Mouse (Mus musculus): ENCODE results near the gene Coasy. TPM values are rescaled to one million over a fixed set of nuclear protein-coding genes. Genes with fewer than 3 reads are reported as not detected.
"Not testable (repeated sequence)": the region's sequence is repeated elsewhere in the genome, so short reads cannot be mapped to it uniquely, and the experiment has no call there.

Gene Coasy
- polyA plus RNA-seq, 1 experiment from 2014 or later, result 54.9 TPM

DNA sequence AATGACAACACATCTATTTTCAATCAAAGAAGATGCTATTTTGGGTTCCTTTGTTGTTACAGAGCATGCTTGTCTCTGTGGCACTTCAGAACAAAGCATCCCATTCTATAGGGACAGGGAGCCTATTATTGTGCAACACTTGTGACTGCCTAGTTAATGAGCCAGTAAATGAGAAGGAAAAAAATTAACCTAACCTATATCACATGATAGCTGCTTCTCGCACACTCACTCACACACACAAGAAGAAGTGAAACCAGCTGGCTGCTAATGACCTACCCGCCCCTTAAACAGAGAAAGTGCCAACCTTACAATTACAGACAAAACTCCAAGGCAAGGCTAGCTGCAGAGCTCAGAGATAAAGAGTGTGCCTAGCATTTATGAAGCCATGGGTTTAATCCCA lies 33.2 kb downstream of the Coasy start:
- H3K27ac ChIP-seq (ENCODE audit: low read depth, low read length), result peak overlapping the region; percentile 52; the same call in 1 of the 2 replicates
- H3K36me3 ChIP-seq (ENCODE audit: control insufficient read depth, insufficient read depth, low read length), result peaks cover 9% of the 10 kb centered on the region; the same call in 1 of the 2 replicates
- 0 out of 2 replicates have a peak overlapping the region, but pooled peaks have one; percentile 7 for H3K4me2 ChIP-seq (ENCODE audit: low read length)
- no peak overlapping the region; the same call in 1 of the 2 replicates for H3K9ac ChIP-seq (ENCODE audit: low read length)
- no peaks in the 10 kb centered on the region for H3K9me3 ChIP-seq (replicated peaks; ENCODE audit: control insufficient read depth, low read length)
- 10% methylated on average over 2 of the region's 2 CpGs for WGBS
- ATAC-seq, result no peak
- H3K4me3 ChIP-seq (ENCODE audit: low read depth, low read length), result no peak overlapping the region
- peak; percentile 30 for DNase-seq (ENCODE audit: low spot score)
- peaks cover 18% of the 10 kb centered on the region for H3K4me1 ChIP-seq (ENCODE audit: control insufficient read depth, insufficient read depth, low read length)
- H3K27me3 ChIP-seq (replicated peaks; ENCODE audit: control insufficient read depth, insufficient read depth, low read length), result no peaks in the 10 kb centered on the region

DNA sequence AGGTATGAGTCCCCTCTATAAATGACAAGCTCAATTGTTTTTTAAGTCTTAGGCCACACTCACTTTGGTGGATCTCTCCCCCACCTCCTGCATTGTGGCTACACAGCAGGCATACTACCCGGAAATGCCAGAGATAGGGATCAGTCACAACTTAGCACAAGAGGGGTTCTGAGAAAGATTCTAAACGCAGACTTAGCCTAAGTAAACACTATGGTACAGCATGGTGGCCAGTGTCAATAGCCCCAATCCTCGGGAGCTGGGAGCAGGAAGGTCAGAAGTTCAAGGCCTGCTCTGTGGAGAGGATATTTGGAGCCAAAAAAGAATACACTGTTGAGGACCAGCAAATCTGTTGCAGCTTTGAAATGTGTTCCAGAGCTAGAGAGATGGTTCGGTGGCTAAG lies 35.7 kb downstream of the Coasy start:
- no peaks in the 10 kb centered on the region for H3K27me3 ChIP-seq (replicated peaks; ENCODE audit: control insufficient read depth, insufficient read depth, low read length)
- H3K36me3 ChIP-seq (ENCODE audit: control insufficient read depth, insufficient read depth, low read length), result peaks cover 17% of the 10 kb centered on the region; the same call in 1 of the 2 replicates
- DNase-seq (ENCODE audit: low spot score) (no peak), ATAC-seq (no peak)
- H3K9ac ChIP-seq (ENCODE audit: low read length), result peak overlapping the region; percentile 96
- no peak overlapping the region for H3K27ac ChIP-seq (ENCODE audit: low read depth, low read length)
- peak overlapping the region; percentile 88 for H3K4me3 ChIP-seq (ENCODE audit: low read depth, low read length)
- H3K9me3 ChIP-seq (replicated peaks; ENCODE audit: control insufficient read depth, low read length), result no peaks in the 10 kb centered on the region
- peaks cover 25% of the 10 kb centered on the region for H3K4me1 ChIP-seq (ENCODE audit: control insufficient read depth, insufficient read depth, low read length)
- H3K4me2 ChIP-seq (ENCODE audit: low read length), result peak overlapping the region; percentile 96
- WGBS, result 64% methylated on average over 4 of the region's 4 CpGs

DNA sequence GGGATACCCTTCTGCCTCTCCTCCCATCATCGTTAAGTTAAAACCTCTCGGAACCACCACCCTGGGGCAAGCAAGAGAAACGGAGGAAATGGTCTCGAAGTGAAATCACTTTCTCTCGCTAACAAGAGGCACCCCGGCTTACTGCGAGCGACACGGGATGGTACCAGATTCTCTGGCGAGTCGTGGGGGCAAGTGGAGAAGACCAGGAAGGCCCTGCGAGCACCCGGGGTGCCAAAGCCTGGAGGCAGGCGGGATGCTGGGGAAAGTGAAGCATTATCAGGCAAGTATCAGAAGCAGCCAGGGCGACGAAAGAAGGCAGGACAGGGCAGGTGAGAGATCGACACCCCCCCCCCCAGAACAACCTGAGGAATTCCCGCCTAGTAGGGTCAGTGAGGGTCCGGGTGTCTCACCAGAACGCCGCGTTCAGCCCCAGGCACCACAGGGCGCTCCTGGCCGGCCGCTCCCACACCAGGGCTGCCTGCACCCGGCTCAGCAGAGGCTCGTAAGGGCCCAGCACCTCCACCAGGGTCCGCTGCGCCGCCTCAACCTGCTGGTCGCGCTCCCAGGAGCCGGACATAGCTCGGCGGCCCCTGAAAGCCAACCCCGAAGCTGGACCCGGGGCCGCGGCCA lies 36.9 kb downstream of the Coasy start:
- ATAC-seq (peak; percentile 76), DNase-seq (ENCODE audit: low spot score) (no peak)
- Histone ChIP-seq H3K4me3 (ENCODE audit: low read depth, low read length) (peak overlapping the region; percentile 88), H3K4me2 (ENCODE audit: low read length) (peak overlapping the region; percentile 96), H3K9ac (ENCODE audit: low read length) (peak overlapping the region; percentile 96), H3K9me3 (replicated peaks; ENCODE audit: control insufficient read depth, low read length) (no peaks in the 10 kb centered on the region), H3K36me3 (ENCODE audit: control insufficient read depth, insufficient read depth, low read length) (peaks cover 25% of the 10 kb centered on the region; the same call in 1 of the 2 replicates), H3K27ac (ENCODE audit: low read depth, low read length) (peak overlapping the region; percentile 85), H3K27me3 (replicated peaks; ENCODE audit: control insufficient read depth, insufficient read depth, low read length) (no peaks in the 10 kb centered on the region), H3K4me1 (ENCODE audit: control insufficient read depth, insufficient read depth, low read length) (peaks cover 25% of the 10 kb centered on the region)
- WGBS, result under 1% methylated on average over 39 of the region's 39 CpGs

DNA sequence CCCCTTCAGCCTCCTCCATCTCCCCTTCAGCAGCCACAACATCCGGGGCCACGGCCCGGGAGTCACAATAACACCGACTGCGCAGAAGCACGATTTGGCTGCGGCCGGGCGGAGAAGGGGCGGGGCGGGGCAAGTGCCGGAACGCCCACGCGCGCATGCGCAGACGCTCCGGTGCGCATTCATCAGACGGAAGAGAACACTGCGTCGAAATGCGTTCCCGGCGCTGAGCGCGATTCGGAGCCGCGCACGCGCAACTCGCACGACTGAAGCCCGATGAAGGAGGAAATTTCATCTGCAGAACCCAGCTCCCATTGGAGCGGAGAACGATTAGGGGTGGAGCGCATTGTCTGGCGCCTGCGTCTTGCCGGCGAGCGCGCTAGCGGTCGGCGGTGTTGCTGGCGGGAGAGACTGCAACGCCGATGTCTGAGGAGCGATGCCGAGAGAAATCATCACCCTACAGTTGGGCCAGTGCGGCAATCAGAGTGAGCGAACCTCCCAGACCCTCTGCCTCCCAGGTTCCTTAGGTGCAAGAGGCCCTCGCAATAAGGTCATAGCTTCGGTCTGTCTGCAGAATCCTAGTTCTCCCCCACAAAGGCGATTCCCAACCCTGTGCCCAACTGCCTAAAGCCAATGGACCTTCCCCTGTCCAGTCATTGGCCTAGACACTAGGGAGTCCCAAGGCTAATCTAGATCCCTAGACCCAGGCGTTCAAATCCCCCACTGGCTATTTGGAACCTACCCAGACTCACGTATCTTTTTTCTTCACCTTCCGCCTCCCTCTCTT lies 37.6 kb downstream of the Coasy start, which contains the start of the genes Retreg3 and Tubg1:
Gene Retreg3, minus strand, starts transcription at position 133 of the 784 bp plus-strand sequence.
Gene Tubg1, plus strand, starts transcription at position 178 of the 784 bp plus-strand sequence.
- peaks cover 25% of the 10 kb centered on the region for H3K4me1 ChIP-seq (ENCODE audit: control insufficient read depth, insufficient read depth, low read length)
- peak within 1 kb of the TSS; percentile 92 for H3K27ac ChIP-seq (ENCODE audit: low read depth, low read length)
- peak within 1 kb of the TSS; percentile 96 for H3K9ac ChIP-seq (ENCODE audit: low read length)
- peak within 1 kb of the TSS; percentile 96 for H3K4me2 ChIP-seq (ENCODE audit: low read length)
- peaks cover 29% of the 10 kb centered on the region; the same call in 1 of the 2 replicates for H3K36me3 ChIP-seq (ENCODE audit: control insufficient read depth, insufficient read depth, low read length)
- ATAC-seq, result peak; percentile 97
- H3K27me3 ChIP-seq (replicated peaks; ENCODE audit: control insufficient read depth, insufficient read depth, low read length), result no peaks in the 10 kb centered on the region
- H3K9me3 ChIP-seq (replicated peaks; ENCODE audit: control insufficient read depth, low read length), result no peaks in the 10 kb centered on the region
- under 1% methylated on average over 61 of the region's 61 CpGs for whole genome bisulfite sequencing
- DNase-seq (ENCODE audit: low spot score), result peak; percentile 100
- peak within 1 kb of the TSS; percentile 88 for H3K4me3 ChIP-seq (ENCODE audit: low read depth, low read length)

DNA sequence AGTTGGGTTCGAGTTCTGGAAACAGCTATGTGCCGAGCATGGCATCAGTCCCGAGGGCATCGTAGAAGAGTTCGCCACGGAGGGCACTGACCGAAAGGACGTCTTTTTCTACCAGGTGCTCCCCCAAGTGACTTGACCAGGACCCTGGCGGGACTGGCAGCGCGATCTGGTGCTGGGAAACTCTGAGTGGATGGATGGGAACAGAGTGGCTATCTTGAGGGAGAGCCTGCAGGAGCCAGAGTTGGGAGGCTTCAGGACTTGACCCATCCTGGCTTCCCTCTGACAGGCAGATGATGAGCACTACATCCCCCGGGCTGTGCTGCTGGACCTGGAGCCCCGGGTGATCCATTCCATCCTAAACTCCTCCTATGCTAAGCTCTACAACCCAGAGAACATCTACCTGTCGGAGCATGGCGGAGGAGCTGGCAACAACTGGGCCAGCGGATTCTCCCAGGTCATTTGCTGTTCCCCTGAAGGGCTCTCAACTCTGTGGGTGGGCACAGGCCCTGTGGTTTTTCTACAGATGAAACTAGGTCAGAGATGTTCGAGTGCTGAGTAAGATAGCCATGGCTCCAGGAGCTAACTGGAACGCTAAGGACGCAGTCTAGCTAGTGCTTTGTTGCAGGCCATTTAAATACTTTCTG lies 38.3 kb downstream of the Coasy start:
- Histone ChIP-seq H3K4me2 (ENCODE audit: low read length) (peak overlapping the region; percentile 85), H3K36me3 (ENCODE audit: control insufficient read depth, insufficient read depth, low read length) (peaks cover 37% of the 10 kb centered on the region), H3K4me3 (ENCODE audit: low read depth, low read length) (peak overlapping the region; percentile 88), H3K4me1 (ENCODE audit: control insufficient read depth, insufficient read depth, low read length) (peaks cover 21% of the 10 kb centered on the region), H3K9me3 (replicated peaks; ENCODE audit: control insufficient read depth, low read length) (no peaks in the 10 kb centered on the region), H3K9ac (ENCODE audit: low read length) (peak overlapping the region; percentile 92), H3K27ac (ENCODE audit: low read depth, low read length) (peak overlapping the region; percentile 92), H3K27me3 (replicated peaks; ENCODE audit: control insufficient read depth, insufficient read depth, low read length) (no peaks in the 10 kb centered on the region)
- WGBS, result 21% methylated on average over 19 of the region's 19 CpGs
- no peak for DNase-seq (ENCODE audit: low spot score)
- ATAC-seq, result no peak

DNA sequence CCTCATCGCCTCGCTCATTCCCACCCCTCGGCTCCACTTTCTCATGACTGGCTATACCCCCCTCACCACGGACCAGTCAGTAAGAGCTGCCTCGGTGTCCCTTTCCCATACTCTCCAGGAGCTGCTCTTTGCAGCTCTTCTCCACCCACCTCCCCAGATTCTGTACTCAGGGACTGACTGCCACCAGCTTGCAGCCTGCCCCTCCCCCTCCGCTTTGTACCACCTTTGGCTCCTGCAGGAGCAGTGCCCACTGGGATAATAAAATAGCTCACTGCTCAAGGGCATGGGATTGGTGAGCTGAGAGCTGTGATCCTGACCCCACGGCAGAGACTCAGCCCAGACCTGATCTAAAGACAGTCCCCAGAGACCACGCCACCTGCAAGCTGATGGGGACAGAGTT lies 42.1 kb downstream of the Coasy start:
- not testable (repeated sequence) for H3K27me3 ChIP-seq (replicated peaks; ENCODE audit: control insufficient read depth, insufficient read depth, low read length); H3K4me3 ChIP-seq (ENCODE audit: low read depth, low read length); H3K4me2 ChIP-seq (ENCODE audit: low read length); H3K27ac ChIP-seq (ENCODE audit: low read depth, low read length); H3K9ac ChIP-seq (ENCODE audit: low read length); H3K9me3 ChIP-seq (replicated peaks; ENCODE audit: control insufficient read depth, low read length); DNase-seq (ENCODE audit: low spot score); ATAC-seq; H3K4me1 ChIP-seq (ENCODE audit: control insufficient read depth, insufficient read depth, low read length)
- H3K36me3 ChIP-seq (ENCODE audit: control insufficient read depth, insufficient read depth, low read length), result peaks cover 40% of the 10 kb centered on the region
- 98% methylated on average over 8 of the region's 8 CpGs for WGBS

DNA sequence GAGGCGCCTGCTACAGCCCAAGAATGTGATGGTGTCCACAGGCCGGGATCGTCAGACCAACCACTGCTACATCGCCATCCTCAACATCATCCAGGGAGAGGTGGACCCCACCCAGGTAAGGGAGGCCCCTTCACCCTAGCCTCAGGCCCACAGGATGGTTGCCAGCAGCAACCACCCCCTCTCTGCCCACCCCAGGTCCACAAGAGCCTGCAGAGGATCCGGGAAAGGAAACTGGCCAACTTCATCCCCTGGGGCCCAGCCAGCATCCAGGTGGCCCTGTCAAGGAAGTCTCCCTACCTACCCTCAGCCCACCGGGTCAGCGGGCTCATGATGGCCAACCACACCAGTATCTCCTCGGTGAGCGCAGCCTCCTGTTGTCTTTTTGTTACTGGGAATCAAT lies 42.6 kb downstream of the Coasy start:
- H3K4me3 ChIP-seq (ENCODE audit: low read depth, low read length); H3K27me3 ChIP-seq (replicated peaks; ENCODE audit: control insufficient read depth, insufficient read depth, low read length); H3K4me1 ChIP-seq (ENCODE audit: control insufficient read depth, insufficient read depth, low read length); H3K9ac ChIP-seq (ENCODE audit: low read length); H3K9me3 ChIP-seq (replicated peaks; ENCODE audit: control insufficient read depth, low read length); ATAC-seq; H3K4me2 ChIP-seq (ENCODE audit: low read length); H3K27ac ChIP-seq (ENCODE audit: low read depth, low read length); DNase-seq (ENCODE audit: low spot score): not testable (repeated sequence)
- 95% methylated on average over 7 of the region's 9 CpGs for WGBS
- H3K36me3 ChIP-seq (ENCODE audit: control insufficient read depth, insufficient read depth, low read length), result peaks cover 40% of the 10 kb centered on the region

DNA sequence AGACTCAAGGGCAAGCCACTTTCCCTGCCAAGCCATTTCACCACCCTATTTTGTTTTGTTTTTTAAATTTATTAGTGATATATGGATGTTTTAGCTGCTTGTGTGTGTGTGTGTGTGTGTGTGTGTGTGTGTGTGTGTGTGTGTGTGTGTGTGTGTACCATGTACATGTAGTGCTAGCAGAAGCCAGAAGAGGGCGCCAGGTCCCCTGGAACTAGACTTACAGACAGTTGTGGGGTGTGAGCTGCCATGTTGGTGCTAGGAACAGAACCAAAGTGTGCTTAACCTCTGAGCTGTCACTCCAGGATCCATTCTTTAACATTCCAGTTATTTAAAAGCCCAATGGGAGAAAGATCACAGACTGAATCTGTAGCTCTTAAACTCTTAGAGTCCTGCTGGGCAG lies 44.7 kb downstream of the Coasy start:
- no peak overlapping the region for H3K4me2 ChIP-seq (ENCODE audit: low read length)
- no peak overlapping the region for H3K27ac ChIP-seq (ENCODE audit: low read depth, low read length)
- WGBS, result 83% methylated on average over 1 of the region's 1 CpGs
- no peak overlapping the region for H3K4me3 ChIP-seq (ENCODE audit: low read depth, low read length)
- H3K4me1 ChIP-seq (ENCODE audit: control insufficient read depth, insufficient read depth, low read length), result no peaks in the 10 kb centered on the region
- no peak for DNase-seq (ENCODE audit: low spot score)
- H3K9ac ChIP-seq (ENCODE audit: low read length), result no peak overlapping the region
- H3K27me3 ChIP-seq (replicated peaks; ENCODE audit: control insufficient read depth, insufficient read depth, low read length), result no peaks in the 10 kb centered on the region
- ATAC-seq, result no peak
- no peaks in the 10 kb centered on the region for H3K9me3 ChIP-seq (replicated peaks; ENCODE audit: control insufficient read depth, low read length)
- peaks cover 40% of the 10 kb centered on the region for H3K36me3 ChIP-seq (ENCODE audit: control insufficient read depth, insufficient read depth, low read length)

Measured in forebrain, embryonic 14.5 days (tissue).